Mouse (Mus musculus) embryonic facial prominence, embryonic 13.5 days (tissue): ENCODE data around the gene Myrfl. TPM values are rescaled to one million over a fixed set of nuclear protein-coding genes. Genes with fewer than 3 reads are reported as not detected.

Experiments
- ATAC-seq: fragments of 200-750 bp; cut with Nextera tagmentation; 2 replicates; pipeline ENCODE4 v1.8.0; 2017; ENCODE audit warnings: low read depth; ENCODE audit not compliant: insufficient number of reproducible peaks, insufficient read depth, low FRiP score, low TSS enrichment
- H3K27ac ChIP-seq: fragments of 300-500 bp; sonication (generic); 2 replicates; pipeline ENCODE4 v1.5.1; 2015; ENCODE audit warnings: moderate library complexity, mild to moderate bottlenecking, inconsistent platforms
- H3K27me3 ChIP-seq: fragments of 300-500 bp; sonication (generic); 2 replicates; pipeline ENCODE4 v1.6.1; 2015; ENCODE audit warnings: mild to moderate bottlenecking, inconsistent platforms
- H3K36me3 ChIP-seq: fragments of 300-500 bp; sonication (generic); 2 replicates; pipeline ENCODE4 v1.6.1; 2015; ENCODE audit warnings: mild to moderate bottlenecking, inconsistent platforms
- H3K4me1 ChIP-seq: fragments of 300-500 bp; sonication (generic); 2 replicates; pipeline ENCODE4 v1.6.1; 2015; ENCODE audit warnings: inconsistent platforms
- H3K4me2 ChIP-seq: fragments of 300-500 bp; sonication (generic); 2 replicates; pipeline ENCODE4 v1.6.1; 2015; ENCODE audit warnings: moderate library complexity, mild to moderate bottlenecking, inconsistent platforms
- H3K4me3 ChIP-seq: fragments of 300-500 bp; sonication (generic); 2 replicates; pipeline ENCODE4 v1.5.1; 2015; ENCODE audit warnings: mild to moderate bottlenecking, inconsistent platforms
- H3K9ac ChIP-seq: fragments of 300-500 bp; sonication (generic); 2 replicates; pipeline ENCODE4 v1.6.1; 2015; ENCODE audit warnings: mild to moderate bottlenecking, inconsistent platforms
- H3K9me3 ChIP-seq: fragments of 300-500 bp; sonication (generic); 2 replicates; pipeline ENCODE4 v1.6.1; 2016; ENCODE audit warnings: inconsistent platforms
- WGBS: fragments of 180-500 bp; shearing (Covaris S2); methylation state at CpG from one replicate; pipeline ENCODE4 v1.1.7; 2015; ENCODE audit warnings: mixed read lengths; 5-methylcytosine and 5-hydroxymethylcytosine counted together
- polyA plus RNA-seq: library from polyadenylated mRNA; unstranded; fragments of >200 nt; fragmentation: Nextera tagmentation; extraction: Ambion mirVana; gene quantifications from 2 replicates; pipeline ENCODE4 v1.2.1, GENCODE M21; 2015

The Myrfl gene
- polyA plus RNA-seq, 1 experiment from 2014 or later, result 0.22 TPM

GRCm38 (mm10) chr10:116926428-116927113 is 29.9 kb upstream of the Myrfl start:
- Histone ChIP-seq H3K27me3 (no peaks in the 10 kb centered on the region), H3K4me3 (no peak overlapping the region), H3K9me3 (no peaks in the 10 kb centered on the region), H3K9ac (no peak overlapping the region), H3K4me1 (no peaks in the 10 kb centered on the region), H3K36me3 (peaks cover 40% of the 10 kb centered on the region), H3K27ac (no peak overlapping the region), H3K4me2 (no peak overlapping the region)
- no peak for ATAC-seq
- WGBS, result 70% methylated on average over 11 of the region's 11 CpGs

GRCm38 (mm10) chr10:116923651-116924495 is 27.2 kb upstream of the Myrfl start:
- H3K4me1 ChIP-seq, result no peaks in the 10 kb centered on the region
- no peak overlapping the region for H3K9ac ChIP-seq
- H3K27me3 ChIP-seq, result no peaks in the 10 kb centered on the region
- H3K4me3 ChIP-seq, result no peak overlapping the region
- no peak for ATAC-seq
- H3K27ac ChIP-seq, result no peak overlapping the region
- no peaks in the 10 kb centered on the region for H3K9me3 ChIP-seq
- H3K36me3 ChIP-seq, result peaks cover 41% of the 10 kb centered on the region
- no peak overlapping the region for H3K4me2 ChIP-seq
- WGBS, result 92% methylated on average over 19 of the region's 19 CpGs

DNA sequence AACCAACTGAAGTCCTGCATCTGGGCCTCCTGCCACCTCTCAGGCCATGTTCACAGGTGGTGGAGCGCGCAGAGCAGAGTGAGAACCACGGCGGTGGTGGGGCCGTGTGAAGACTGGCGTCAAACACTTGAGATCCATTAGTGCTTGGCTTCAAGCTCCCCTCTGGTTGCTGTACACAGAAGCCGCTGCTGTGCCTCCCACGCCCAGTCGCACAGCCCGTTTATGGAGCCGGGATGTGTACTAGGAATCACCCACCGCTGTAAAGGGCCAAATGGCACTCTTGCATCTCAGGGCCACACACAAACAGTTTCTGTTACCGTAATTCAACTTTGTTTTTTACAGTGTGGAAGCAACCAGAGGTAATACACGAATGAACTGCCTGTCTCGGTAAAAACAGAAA is 25.4 kb upstream of the Myrfl start:
- Histone ChIP-seq H3K27me3 (no peaks in the 10 kb centered on the region), H3K4me2 (no peak overlapping the region), H3K4me3 (no peak overlapping the region), H3K9me3 (no peaks in the 10 kb centered on the region), H3K27ac (no peak overlapping the region), H3K36me3 (peaks cover 40% of the 10 kb centered on the region), H3K9ac (no peak overlapping the region), H3K4me1 (no peaks in the 10 kb centered on the region)
- ATAC-seq, result no peak
- WGBS, result 91% methylated on average over 15 of the region's 15 CpGs

DNA sequence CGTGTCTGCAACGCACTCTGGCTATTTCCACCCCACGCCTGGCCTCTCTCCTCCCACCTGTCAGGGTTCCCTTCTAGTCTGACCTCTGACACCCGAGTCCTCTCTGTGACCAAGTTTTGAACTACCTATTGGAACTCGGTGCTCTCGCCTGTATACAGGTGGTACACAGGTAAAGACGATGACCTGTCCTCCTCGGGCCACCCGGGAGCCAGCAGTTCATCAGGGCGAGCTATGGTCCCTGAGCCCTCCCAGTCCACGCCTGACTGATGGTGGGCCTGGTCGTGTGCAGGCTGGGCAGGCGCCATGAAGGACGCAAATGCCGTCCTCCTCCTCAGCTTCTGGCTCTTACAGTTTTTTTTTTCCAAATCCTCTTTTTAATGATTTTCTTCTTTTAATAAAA is 24.7 kb upstream of the Myrfl start:
- WGBS, result 90% methylated on average over 15 of the region's 15 CpGs
- H3K27ac ChIP-seq, result no peak overlapping the region
- H3K4me2 ChIP-seq, result no peak overlapping the region
- H3K9ac ChIP-seq, result no peak overlapping the region
- H3K4me3 ChIP-seq, result no peak overlapping the region
- H3K4me1 ChIP-seq, result no peaks in the 10 kb centered on the region
- H3K36me3 ChIP-seq, result peaks cover 39% of the 10 kb centered on the region
- no peaks in the 10 kb centered on the region for H3K9me3 ChIP-seq
- H3K27me3 ChIP-seq, result no peaks in the 10 kb centered on the region
- no peak for ATAC-seq

DNA sequence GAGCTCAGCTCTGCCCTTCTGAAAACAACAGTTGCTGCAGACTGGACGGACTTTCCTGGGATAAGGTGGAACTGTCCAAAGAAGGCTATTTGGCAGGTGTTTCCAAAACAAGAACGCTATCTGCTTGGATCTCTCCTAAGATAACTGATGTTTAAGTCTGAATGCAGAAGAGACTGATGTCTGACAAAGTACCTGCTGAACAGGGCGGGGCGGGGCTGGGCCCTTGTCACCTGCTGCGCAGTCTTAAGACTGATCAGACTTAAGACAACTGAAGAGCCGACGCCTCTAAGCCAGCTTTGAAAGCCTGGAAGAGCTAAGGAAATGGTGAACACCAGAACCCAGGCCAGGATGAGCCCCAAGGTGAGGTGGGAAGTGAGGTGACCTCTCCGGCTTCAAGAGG is 23.9 kb upstream of the Myrfl start:
- no peak for ATAC-seq
- WGBS, result 92% methylated on average over 8 of the region's 8 CpGs
- H3K27me3 ChIP-seq, result no peaks in the 10 kb centered on the region
- H3K9ac ChIP-seq, result no peak overlapping the region
- no peaks in the 10 kb centered on the region for H3K9me3 ChIP-seq
- peaks cover 44% of the 10 kb centered on the region for H3K36me3 ChIP-seq
- H3K4me3 ChIP-seq, result no peak overlapping the region
- no peak overlapping the region for H3K27ac ChIP-seq
- H3K4me2 ChIP-seq, result no peak overlapping the region
- no peaks in the 10 kb centered on the region for H3K4me1 ChIP-seq

DNA sequence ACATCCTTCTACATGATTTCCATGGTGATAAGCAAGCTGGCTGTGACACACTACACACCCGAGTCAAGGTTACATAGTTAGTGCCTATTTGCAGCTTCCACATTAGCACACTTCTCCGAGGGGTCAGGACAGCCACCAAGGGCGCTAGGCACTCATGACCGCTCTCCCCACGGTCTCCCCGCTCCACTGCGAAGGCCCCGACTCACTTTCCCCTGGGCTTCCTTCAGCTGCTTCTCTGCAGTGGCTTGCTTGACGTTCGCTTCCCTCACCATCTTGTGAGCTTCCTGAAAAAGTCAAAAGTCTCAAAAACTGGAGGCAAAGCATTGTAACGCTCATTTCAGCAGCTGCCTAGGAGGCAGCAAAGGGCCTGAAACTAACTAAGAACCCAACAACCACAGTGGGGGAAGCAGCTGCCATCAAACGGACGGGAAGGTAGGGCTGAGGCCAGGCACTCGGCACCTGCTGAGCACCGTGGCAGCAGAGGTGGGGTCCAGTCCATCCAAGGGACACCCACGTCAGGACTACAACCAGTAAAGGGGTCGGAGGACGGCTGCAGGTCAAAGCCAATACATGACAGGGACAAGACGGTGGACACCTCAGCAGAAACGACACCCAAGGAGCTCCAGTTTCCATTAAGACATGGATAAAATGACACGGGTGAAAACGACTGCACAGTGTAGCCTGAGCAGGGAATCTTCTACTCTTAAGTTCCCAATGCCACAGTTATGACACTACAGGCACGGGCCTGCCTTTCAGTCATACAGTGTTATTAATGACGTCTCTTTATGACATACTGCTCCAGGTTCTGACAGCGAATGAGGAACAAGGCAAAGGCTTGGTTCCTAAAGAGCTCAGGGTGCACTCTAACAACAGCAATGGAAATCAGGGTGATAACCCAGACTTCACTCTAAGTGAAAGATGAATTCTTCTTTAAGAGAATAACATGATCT is 22.9 kb upstream of the Myrfl start:
- Histone ChIP-seq H3K4me3 (no peak overlapping the region), H3K9me3 (no peaks in the 10 kb centered on the region), H3K27me3 (no peaks in the 10 kb centered on the region), H3K9ac (no peak overlapping the region), H3K27ac (no peak overlapping the region), H3K36me3 (peaks cover 51% of the 10 kb centered on the region), H3K4me1 (no peaks in the 10 kb centered on the region), H3K4me2 (no peak overlapping the region)
- WGBS, result 87% methylated on average over 25 of the region's 25 CpGs
- ATAC-seq, result no peak

DNA sequence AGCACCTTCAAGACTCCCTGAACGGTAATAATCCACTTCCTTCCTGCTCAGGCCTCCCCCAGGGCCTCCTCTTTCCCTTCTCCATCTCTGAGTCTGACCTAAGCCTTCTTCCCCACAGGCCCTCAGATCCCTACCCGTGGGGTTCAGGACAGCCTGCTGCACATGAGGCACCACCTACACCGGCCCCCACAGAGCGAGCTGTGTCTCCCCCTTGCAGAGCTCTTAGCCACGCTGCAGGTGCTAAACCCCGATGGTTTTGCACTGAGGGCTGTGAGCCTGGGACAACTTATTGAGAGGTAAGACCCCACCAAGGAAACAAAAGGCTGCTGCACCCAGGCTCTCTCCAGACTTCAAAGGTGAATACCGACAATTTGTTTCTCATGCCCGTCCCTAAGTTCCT is 19.9 kb upstream of the Myrfl start:
- H3K36me3 ChIP-seq, result peaks cover 55% of the 10 kb centered on the region
- 81% methylated on average over 8 of the region's 8 CpGs for WGBS

GRCm38 (mm10) chr10:116915286-116915685 is 18.6 kb upstream of the Myrfl start:
- Histone ChIP-seq H3K9me3 (no peaks in the 10 kb centered on the region), H3K27ac (no peak overlapping the region), H3K4me2 (no peak overlapping the region), H3K36me3 (peaks cover 67% of the 10 kb centered on the region), H3K4me3 (no peak overlapping the region), H3K9ac (no peak overlapping the region), H3K4me1 (peaks cover 14% of the 10 kb centered on the region; the same call in 1 of the 2 replicates), H3K27me3 (no peaks in the 10 kb centered on the region)
- WGBS, result 93% methylated on average over 8 of the region's 8 CpGs
- no peak for ATAC-seq

More for the DNA sequence above, 19.9 kb upstream of the Myrfl start:
- no peaks in the 10 kb centered on the region for H3K27me3 ChIP-seq
- ATAC-seq, result no peak
- H3K4me2 ChIP-seq, result no peak overlapping the region
- no peaks in the 10 kb centered on the region for H3K9me3 ChIP-seq
- H3K9ac ChIP-seq, result no peak overlapping the region
- H3K4me1 ChIP-seq, result peaks cover 14% of the 10 kb centered on the region; the same call in 1 of the 2 replicates
- H3K4me3 ChIP-seq, result no peak overlapping the region
- H3K27ac ChIP-seq, result no peak overlapping the region

DNA sequence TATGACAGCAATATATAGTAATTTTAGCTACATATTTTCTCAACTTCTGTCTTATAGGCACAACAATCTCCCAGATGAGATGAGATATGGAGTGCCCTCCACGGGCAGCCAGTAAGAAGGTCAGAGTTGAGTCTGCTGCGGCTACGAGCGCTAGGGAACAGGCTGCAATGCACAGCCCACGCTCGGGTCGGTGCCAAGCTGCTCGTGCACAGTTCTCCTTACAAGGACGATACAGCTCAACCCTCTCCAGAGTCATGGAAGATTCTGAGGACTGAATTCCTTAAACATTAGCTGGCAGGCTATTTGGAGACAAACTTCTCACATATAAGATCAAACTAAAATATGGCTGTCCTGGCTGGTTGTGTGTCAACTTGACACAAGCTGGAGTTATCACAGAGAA is 17.9 kb upstream of the Myrfl start:
- Histone ChIP-seq H3K27ac (no peak overlapping the region), H3K36me3 (peaks cover 71% of the 10 kb centered on the region), H3K9ac (no peak overlapping the region), H3K4me2 (no peak overlapping the region), H3K27me3 (no peaks in the 10 kb centered on the region), H3K9me3 (no peaks in the 10 kb centered on the region), H3K4me1 (peaks cover 14% of the 10 kb centered on the region; the same call in 1 of the 2 replicates), H3K4me3 (no peak overlapping the region)
- 89% methylated on average over 9 of the region's 9 CpGs for WGBS
- no peak for ATAC-seq

DNA sequence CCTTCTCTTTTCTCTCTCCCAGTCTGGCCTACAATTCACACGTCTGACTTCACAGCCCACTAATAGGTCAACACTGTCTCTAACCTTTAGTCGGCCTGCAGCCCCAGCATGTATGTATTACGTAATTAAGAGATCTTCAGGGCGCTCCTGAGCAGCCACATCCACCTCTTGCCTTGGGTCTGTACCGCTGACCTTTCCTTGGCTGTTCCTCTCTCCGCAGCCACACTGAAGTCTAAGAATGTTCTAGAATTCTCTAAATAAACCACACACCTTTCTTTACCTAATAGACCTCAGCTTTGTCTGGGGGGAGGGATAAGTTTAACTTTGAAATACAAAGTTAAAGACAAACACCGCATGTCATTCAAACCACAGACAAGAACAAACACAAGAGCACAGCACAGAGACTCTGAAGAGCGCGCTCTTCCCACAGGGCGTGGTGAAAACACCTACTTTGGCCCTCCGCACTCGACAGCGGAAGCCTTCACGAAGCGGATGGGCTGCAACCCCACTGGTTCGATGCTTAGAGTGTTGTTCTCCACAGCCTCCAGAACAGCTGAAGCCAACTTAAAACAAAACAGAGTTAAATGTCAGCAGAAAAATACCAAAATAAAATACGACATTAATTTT is 17.0 kb upstream of the Myrfl start:
- H3K27ac ChIP-seq, result no peak overlapping the region
- H3K9ac ChIP-seq, result no peak overlapping the region
- WGBS, result 87% methylated on average over 17 of the region's 17 CpGs
- H3K36me3 ChIP-seq, result peaks cover 74% of the 10 kb centered on the region
- H3K4me3 ChIP-seq, result no peak overlapping the region
- H3K27me3 ChIP-seq, result no peaks in the 10 kb centered on the region
- H3K4me1 ChIP-seq, result peaks cover 14% of the 10 kb centered on the region; the same call in 1 of the 2 replicates
- no peak overlapping the region for H3K4me2 ChIP-seq
- no peak for ATAC-seq
- H3K9me3 ChIP-seq, result no peaks in the 10 kb centered on the region

GRCm38 (mm10) chr10:116912850-116913249 is 16.1 kb upstream of the Myrfl start:
- H3K27ac ChIP-seq, result peak overlapping the region; percentile 49
- H3K9me3 ChIP-seq, result no peaks in the 10 kb centered on the region
- H3K27me3 ChIP-seq, result no peaks in the 10 kb centered on the region
- ATAC-seq, result no peak
- no peak overlapping the region for H3K4me2 ChIP-seq
- peaks cover 75% of the 10 kb centered on the region for H3K36me3 ChIP-seq
- 66% methylated on average over 9 of the region's 9 CpGs for WGBS
- H3K4me1 ChIP-seq, result peaks cover 14% of the 10 kb centered on the region; the same call in 1 of the 2 replicates
- no peak overlapping the region for H3K4me3 ChIP-seq
- no peak overlapping the region for H3K9ac ChIP-seq
